Mouse (Mus musculus) bone marrow macrophage, adult 2 months (primary cell): ENCODE data around the gene Fbxl17. TPM values are rescaled to one million over a fixed set of nuclear protein-coding genes. Genes with fewer than 3 reads are reported as not detected.

Source experiments
- H3K27ac ChIP-seq: 2 replicates; pipeline ENCODE4 v1.5.1; 2012; ENCODE audit warnings: low read depth, low read length; ENCODE audit not compliant: insufficient read depth
- H3K4me1 ChIP-seq: 2 replicates; pipeline ENCODE4 v1.6.1; 2012; ENCODE audit warnings: low read length; ENCODE audit not compliant: control insufficient read depth, insufficient read depth
- H3K4me3 ChIP-seq: 2 replicates; pipeline ENCODE4 v1.5.1; 2012; ENCODE audit warnings: mild to moderate bottlenecking, low read length, moderate library complexity; ENCODE audit not compliant: insufficient read depth
- CTCF ChIP-seq: IDR thresholded peaks from 2 replicates; pipeline ENCODE4 v1.5.1; 2012; ENCODE audit warnings: low read depth, mild to moderate bottlenecking, low read length, moderate library complexity
- POLR2A ChIP-seq: IDR thresholded peaks from 2 replicates; pipeline ENCODE4 v1.6.1; 2012; ENCODE audit warnings: mild to moderate bottlenecking, low read depth, low read length, borderline replicate concordance
- polyA plus RNA-seq: library from polyadenylated mRNA; stranded (reverse); fragments of >200 nt; gene quantifications from 2 replicates; pipeline ENCODE4 v1.2.4, GENCODE M21; 2012; ENCODE audit not compliant: missing spikeins, insufficient read depth, insufficient read length

Gene Fbxl17
- polyA plus RNA-seq, 1 experiment: 21.2 TPM

DNA sequence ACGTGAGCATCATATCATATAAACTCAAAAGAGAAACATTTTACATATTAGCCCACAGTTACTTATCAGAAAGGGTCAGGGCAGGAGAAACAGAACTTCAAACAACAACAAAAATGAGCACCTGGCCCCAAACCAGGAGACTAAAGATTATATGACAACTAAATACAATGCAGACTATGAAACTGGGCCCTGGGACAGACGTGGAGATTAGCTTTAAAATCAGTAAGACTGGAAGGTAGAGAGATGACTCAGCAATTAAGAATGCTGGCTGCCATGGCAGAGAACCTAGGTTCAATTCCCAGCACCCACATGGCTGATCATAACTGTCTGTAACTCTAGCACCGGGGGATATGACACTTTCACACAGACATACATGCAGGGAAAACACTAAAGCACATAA is 413.3 kb downstream of the Fbxl17 start:
- no peaks in the 10 kb centered on the region for H3K4me1 ChIP-seq
- TF ChIP-seq POLR2A: no peak
- TF ChIP-seq CTCF: no peak
- no peak overlapping the region for H3K27ac ChIP-seq
- H3K4me3 ChIP-seq: no peak overlapping the region

DNA sequence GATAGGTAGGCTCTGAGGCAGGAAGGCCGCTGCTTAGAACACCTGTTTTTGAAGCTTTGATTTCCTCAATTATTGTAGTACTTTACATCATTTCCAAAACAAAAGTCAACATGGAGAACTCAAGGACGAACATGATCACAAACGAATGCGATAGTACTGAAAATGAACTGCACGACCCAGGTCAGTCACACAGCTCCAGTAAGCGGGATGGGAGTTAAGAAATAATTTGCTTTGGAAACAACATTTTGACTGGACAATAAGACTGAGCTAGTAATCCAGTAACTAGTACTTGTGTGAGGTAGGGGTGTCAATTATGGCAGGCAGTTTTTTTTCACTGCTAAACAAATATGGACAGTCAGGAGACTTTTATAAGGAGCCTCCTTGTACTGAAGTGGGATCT is 414.6 kb downstream of the Fbxl17 start:
- Histone ChIP-seq H3K27ac (no peak overlapping the region), H3K4me1 (no peaks in the 10 kb centered on the region), H3K4me3 (no peak overlapping the region)
- TF ChIP-seq CTCF (no peak), POLR2A (no peak)

DNA sequence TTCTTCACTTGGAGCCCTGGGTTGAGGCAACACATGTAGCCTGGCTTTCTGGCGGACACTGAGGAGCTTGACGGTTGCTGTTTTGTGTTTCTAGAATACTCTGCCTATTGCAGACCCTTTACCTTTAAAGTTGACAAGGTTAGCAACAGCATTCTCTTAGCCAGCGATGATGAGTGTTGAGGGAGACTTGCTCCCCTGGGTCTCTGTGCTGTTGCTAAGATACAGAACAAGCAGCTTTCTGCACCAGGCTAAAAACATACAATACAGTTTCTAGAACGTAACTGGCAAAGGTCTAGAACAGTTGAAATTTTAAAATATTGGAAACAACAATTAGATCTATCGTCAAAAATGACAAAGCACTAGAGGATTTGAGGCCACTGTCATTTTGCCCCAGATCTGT is 420.7 kb downstream of the Fbxl17 start:
- H3K4me1 ChIP-seq: no peaks in the 10 kb centered on the region
- no peak overlapping the region for H3K4me3 ChIP-seq
- H3K27ac ChIP-seq: no peak overlapping the region
- no peak for TF ChIP-seq CTCF
- TF ChIP-seq POLR2A: no peak

DNA sequence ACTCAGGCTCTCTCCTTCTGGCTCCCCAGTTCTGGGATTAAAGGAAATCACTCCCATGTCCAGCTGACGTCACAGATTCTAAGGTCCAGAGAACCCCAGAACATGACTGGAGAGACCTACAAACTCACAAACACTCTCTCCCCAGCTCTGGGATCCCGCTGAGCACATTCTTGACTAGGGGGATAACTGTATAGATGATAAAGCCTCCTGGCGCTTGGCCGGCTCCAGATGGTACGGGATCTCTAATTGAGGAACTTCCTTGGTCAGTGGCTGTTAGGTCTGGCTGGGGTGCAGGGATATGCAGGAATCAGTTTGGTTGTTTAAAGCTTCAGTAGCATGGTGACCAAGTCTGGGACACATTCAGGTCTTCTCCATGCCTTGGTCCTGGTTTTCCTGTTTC is 422.3 kb downstream of the Fbxl17 start:
- TF ChIP-seq CTCF (no peak), POLR2A (no peak)
- Histone ChIP-seq H3K4me3 (no peak overlapping the region), H3K4me1 (peaks cover 6% of the 10 kb centered on the region), H3K27ac (no peak overlapping the region)

DNA sequence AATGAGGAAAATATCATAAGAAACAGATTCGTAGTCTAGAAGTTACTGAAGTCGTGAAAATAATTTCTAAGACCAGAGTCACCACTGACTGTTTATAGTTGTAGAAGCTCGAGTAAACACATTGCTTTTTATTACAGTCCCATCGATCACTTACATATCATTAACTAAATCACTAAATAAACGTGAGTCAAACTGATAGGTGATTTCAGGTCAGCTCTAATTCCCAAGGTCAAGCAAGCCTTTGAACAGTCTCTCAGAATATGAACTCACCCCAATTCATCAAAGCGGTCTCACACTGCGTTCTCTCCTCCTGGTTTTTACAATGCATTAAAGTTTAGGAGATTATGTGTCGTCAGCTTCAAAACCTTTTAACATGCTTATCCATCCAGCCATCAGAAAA is 423.2 kb downstream of the Fbxl17 start:
- TF ChIP-seq CTCF (no peak), POLR2A (no peak)

DNA sequence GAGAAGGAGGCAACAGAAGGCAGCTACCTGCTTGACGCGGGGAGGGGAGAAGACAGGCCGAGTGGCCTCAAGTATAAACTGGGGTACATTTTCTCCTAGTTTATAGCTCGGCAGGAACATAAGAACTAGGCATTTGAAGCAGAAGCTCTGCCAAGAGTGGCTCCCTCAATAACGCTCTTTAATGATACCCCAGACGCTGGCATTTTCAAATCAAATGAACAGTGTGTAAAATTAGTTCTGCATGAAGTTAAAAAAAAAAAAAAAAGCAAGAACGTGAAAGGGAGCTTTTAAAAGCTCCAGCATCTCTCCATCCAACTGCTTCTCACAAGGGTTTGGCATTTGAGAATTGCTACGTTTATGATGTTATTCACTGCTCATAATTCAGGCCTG is 423.8 kb downstream of the Fbxl17 start:
- no peak for TF ChIP-seq POLR2A
- TF ChIP-seq CTCF: no peak
- H3K27ac ChIP-seq: no peak overlapping the region
- no peak overlapping the region for H3K4me3 ChIP-seq
- peaks cover 8% of the 10 kb centered on the region for H3K4me1 ChIP-seq

More for the DNA sequence above, 423.2 kb downstream of the Fbxl17 start:
- Histone ChIP-seq H3K4me1 (peaks cover 8% of the 10 kb centered on the region), H3K27ac (no peak overlapping the region), H3K4me3 (no peak overlapping the region)

DNA sequence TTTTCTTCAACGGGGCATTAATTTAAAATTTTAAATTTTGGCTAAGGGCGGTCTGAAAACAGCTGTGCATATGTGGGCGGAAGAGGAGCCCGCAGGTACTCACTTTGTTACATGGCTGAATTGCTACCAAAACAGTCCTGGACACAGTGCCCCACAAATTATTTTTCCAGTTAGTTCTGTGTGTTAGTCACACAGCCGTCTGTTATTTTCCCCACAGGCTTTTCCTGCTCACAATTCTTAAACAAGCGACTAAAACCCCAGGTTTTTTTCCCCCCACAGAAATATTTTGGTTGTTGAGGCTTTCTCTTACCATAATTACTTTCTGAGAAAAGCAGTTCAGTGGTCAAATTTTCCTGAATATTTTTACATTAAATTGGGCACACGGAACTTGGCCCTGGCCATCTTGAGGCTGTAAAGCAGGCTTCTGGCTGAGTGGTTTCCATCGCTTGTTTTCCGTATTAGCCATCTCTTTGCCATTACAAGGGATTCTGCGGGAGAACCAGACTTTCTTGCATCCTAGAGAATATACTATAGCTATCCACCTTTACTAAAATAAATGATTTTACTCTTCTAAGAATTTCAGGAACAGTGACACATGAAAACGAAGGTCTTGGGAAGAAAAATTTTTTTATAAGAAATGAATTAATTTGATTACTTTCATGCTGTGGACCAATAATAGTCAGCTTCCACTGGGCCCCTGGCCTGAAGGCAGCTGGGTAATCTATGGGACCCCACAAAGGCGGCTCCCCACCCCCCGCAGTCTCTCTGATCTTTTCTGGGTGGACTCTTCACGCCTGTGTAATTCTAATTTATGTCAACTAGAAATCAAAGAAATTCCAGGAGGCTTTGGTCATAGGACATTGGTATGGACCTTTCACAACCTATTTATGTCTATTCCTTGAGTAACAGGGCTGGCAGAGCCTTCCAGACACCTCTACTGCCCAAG is 424.5 kb downstream of the Fbxl17 start:
- Histone ChIP-seq H3K27ac (no peak overlapping the region), H3K4me1 (peaks cover 8% of the 10 kb centered on the region), H3K4me3 (no peak overlapping the region)
- TF ChIP-seq CTCF: no peak
- no peak for TF ChIP-seq POLR2A

DNA sequence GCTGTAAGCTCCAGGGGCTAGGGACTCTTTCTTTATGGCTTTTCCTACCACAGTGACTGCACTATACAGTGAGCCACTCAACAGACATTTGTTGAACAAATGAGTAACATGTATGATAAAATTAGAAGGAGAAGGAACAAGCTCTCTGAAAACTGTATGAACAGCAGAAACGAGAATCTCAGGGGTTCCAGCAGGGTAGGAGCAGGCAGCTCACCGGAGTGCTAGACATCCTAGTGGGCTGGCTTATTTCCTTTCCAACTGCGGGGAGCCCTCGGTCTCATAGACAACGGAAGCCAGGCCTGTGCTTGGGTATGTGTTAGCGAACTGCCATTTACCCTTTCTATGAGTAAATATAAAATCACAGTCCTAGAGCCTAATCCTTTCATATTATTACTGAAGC is 426.5 kb downstream of the Fbxl17 start:
- H3K27ac ChIP-seq: no peak overlapping the region
- H3K4me1 ChIP-seq: peaks cover 8% of the 10 kb centered on the region
- TF ChIP-seq CTCF (no peak), POLR2A (no peak)
- no peak overlapping the region for H3K4me3 ChIP-seq

DNA sequence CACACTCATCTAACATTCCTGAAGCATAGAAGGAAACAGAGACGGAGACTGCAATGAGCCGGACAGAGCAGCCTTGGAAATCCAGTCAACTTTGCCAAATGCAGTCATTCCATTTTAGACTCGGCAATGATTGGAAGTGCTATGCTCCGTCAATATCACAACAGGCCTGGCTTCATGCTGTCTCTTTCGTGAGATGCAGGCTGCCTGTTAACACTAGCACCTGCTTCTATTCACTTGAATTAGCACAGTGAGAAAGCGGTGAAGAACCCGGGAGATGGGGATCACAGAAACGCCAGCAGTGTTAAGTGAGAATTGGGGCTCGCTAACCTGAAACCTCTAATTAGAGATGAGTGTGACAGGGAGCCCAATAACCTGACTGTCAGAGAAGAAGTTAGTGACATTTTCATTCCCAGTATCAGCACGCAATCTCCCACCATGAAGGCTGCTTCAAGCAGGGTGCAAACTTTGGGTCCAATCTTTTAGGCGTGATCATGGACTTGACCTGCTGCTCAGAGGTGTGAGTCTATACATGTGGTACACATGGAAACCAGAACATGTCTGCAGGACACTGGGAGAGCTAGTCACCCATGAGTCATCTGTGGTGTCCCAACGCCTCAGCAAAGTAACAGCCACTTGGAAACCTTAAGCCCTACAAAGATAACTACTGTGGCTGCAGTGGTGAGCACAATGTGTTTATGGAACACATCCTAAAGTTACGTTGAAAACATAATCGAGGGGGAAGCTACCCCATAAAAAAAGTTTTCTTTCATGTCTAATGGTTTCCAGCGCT is 428.5 kb downstream of the Fbxl17 start:
- Histone ChIP-seq H3K4me3 (no peak overlapping the region), H3K27ac (no peak overlapping the region), H3K4me1 (peaks cover 8% of the 10 kb centered on the region)
- TF ChIP-seq POLR2A (no peak), CTCF (no peak)

DNA sequence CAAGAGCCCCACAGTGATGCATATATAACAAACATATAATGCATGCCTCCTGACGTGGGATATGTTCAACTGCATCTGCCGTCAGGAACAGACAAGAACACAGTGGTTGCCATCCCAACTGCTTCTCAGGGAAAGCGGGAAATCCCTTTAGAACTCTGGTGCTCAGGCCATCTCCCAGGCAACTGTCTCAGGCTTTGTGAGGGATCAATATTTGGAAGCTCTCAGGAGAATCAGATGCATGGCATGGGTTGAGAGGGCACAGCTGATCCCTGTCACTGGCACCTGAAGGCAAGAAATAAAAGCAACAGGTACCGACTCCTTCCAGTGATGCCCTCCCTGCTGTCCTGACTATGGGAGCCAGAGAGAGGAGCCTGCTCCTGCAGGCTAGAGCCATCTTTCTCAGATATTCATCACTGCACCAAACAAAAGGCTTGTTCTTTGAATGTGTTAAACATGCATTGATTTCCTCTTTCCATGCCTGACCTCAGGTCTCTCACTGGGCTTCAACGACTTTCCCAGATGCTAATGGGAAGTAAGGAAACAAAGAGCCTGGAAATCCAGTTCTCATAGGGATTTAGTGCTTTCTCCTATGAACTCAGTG is 429.6 kb downstream of the Fbxl17 start:
- peaks cover 8% of the 10 kb centered on the region for H3K4me1 ChIP-seq
- no peak overlapping the region for H3K4me3 ChIP-seq
- H3K27ac ChIP-seq: no peak overlapping the region
- no peak for TF ChIP-seq CTCF
- TF ChIP-seq POLR2A: no peak

DNA sequence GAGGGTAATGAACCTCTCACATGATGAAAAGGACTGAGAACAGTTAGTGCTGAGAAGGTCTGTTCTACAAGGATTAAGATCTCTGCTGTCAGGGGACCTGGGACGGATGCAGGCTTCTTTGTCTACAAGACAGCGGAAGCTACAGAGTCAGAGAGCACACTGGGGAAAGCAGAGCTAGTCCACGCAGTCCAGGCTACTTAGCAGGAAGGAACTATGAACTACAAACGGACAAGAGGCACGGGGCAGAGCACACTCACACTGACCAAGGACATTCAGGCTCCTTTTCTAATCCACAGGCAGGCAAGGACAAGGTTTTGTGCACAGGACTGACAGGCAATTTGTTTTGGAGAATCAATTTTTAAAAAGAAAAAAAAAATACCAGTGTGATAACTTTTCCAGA is 437.0 kb downstream of the Fbxl17 start:
- no peak overlapping the region for H3K27ac ChIP-seq
- no peak for TF ChIP-seq POLR2A
- TF ChIP-seq CTCF: no peak
- no peaks in the 10 kb centered on the region for H3K4me1 ChIP-seq
- no peak overlapping the region for H3K4me3 ChIP-seq
